Mouse (Mus musculus) heart, embryonic 11.5 days (tissue): ENCODE results near the gene Ankrd33b. TPM values are rescaled to one million over a fixed set of nuclear protein-coding genes. Genes with fewer than 3 reads are reported as not detected.

ENCODE experiments used
- ATAC-seq: fragments of 200-750 bp; cut with Nextera tagmentation; replicated peaks from 2 replicates; pipeline ENCODE4 v1.8.0; 2017; ENCODE audit warnings: moderate library complexity; ENCODE audit not compliant: insufficient number of reproducible peaks, low FRiP score, low TSS enrichment
- H3K27ac ChIP-seq: fragments of 300-500 bp; sonication (generic); 2 replicates; pipeline ENCODE4 v1.5.1; 2014; ENCODE audit warnings: mild to moderate bottlenecking, low read depth, low read length
- H3K27me3 ChIP-seq: fragments of 300-500 bp; sonication (generic); 2 replicates; pipeline ENCODE4 v1.6.1; 2014; ENCODE audit warnings: mild to moderate bottlenecking, low read length, mixed read lengths; ENCODE audit not compliant: control insufficient read depth, insufficient read depth
- H3K36me3 ChIP-seq: fragments of 300-500 bp; sonication (generic); 2 replicates; pipeline ENCODE4 v1.6.1; 2014; ENCODE audit warnings: mild to moderate bottlenecking, low read length, moderate library complexity, mixed read lengths; ENCODE audit not compliant: control insufficient read depth, insufficient read depth
- H3K4me1 ChIP-seq: fragments of 300-500 bp; sonication (generic); 2 replicates; pipeline ENCODE4 v1.6.1; 2014; ENCODE audit warnings: low read length; ENCODE audit not compliant: control insufficient read depth, insufficient read depth
- H3K4me2 ChIP-seq: fragments of 300-500 bp; sonication (generic); 2 replicates; pipeline ENCODE4 v1.6.1; 2014; ENCODE audit warnings: mild to moderate bottlenecking, moderate library complexity
- H3K4me3 ChIP-seq: fragments of 300-500 bp; sonication (generic); 2 replicates; pipeline ENCODE4 v1.5.1; 2014; ENCODE audit warnings: low read depth, low read length
- H3K9ac ChIP-seq: fragments of 300-500 bp; sonication (generic); 2 replicates; pipeline ENCODE4 v1.6.1; 2014; ENCODE audit warnings: mild to moderate bottlenecking, low read depth, low read length, moderate library complexity
- H3K9me3 ChIP-seq: fragments of 300-500 bp; sonication (generic); replicated peaks from 2 replicates; pipeline ENCODE4 v1.6.1; 2016; ENCODE audit warnings: low read length; ENCODE audit not compliant: control insufficient read depth
- WGBS: fragments of 180-500 bp; shearing (Covaris S2); extraction: QIAGEN DNeasy Blood & Tissue Kit; methylation state at CpG from one replicate; pipeline ENCODE4 v1.1.7; 2014; ENCODE audit not compliant: insufficient replicate concordance; 5-methylcytosine and 5-hydroxymethylcytosine counted together
- polyA plus RNA-seq: library from polyadenylated mRNA; unstranded; fragments of >200 nt; fragmentation: Nextera tagmentation; extraction: Ambion mirVana; gene quantifications from 2 replicates; pipeline ENCODE4 v1.2.1, GENCODE M21; 2014

The Ankrd33b gene
- polyA plus RNA-seq, 1 experiment from 2014 or later = 2.2 TPM

DNA sequence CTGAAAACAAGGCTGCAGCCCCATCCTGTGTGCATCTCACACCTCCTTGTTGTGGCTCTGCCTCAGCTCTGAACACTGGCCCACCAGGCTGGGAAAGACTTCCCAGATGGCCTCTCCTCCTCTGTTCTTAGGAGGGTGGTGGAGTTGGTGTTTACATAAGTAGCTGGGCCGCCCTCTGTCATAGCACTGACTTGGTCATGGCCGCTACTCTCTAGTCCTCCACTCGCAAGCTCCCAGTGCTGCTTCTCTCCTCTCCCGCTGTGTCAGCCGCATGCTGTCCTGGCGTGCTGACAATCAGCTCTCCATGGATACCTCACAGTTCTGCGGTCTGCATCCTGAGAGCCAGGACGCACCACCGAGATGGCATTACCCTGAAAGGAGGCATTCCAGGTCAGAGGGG is 120.5 kb downstream of the Ankrd33b start:
- H3K4me3 ChIP-seq = no peak overlapping the region
- no peaks in the 10 kb centered on the region for H3K27me3 ChIP-seq
- H3K9me3 ChIP-seq = no peaks in the 10 kb centered on the region
- ATAC-seq = no peak
- H3K4me2 ChIP-seq = no peak overlapping the region
- H3K4me1 ChIP-seq = peaks cover 17% of the 10 kb centered on the region
- H3K9ac ChIP-seq = no peak overlapping the region
- no peak overlapping the region for H3K27ac ChIP-seq
- WGBS = 43% methylated on average over 9 of the region's 9 CpGs
- peaks cover under 1% of the 10 kb centered on the region for H3K36me3 ChIP-seq

DNA sequence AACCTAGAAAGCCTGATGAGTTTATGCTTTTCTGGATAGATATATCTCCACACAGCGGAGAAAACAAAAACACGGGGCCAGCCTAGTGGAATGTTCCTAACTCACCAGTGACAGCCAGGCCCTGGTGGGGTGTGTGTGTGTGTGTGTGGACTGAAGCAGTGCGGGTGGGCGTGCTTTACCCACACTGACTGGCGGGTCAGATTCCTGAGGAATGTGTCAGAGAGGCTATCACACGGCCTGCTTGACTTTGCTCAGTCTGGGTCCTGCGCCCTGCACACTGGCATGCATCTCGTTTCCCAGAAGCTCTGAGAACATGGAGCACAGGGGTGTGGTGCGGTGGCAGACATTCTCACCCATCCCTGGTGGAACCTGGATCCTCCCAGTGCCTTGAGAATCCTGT is 121.6 kb downstream of the Ankrd33b start:
- H3K27me3 ChIP-seq = no peaks in the 10 kb centered on the region
- no peak overlapping the region for H3K27ac ChIP-seq
- no peaks in the 10 kb centered on the region for H3K9me3 ChIP-seq
- 34% methylated on average over 9 of the region's 9 CpGs for WGBS
- H3K4me2 ChIP-seq = no peak overlapping the region
- 0 out of 2 replicates have a peak, but pooled peaks have one; percentile 50 for ATAC-seq
- no peak overlapping the region for H3K9ac ChIP-seq
- peaks cover 5% of the 10 kb centered on the region for H3K36me3 ChIP-seq
- no peak overlapping the region for H3K4me3 ChIP-seq
- peaks cover 14% of the 10 kb centered on the region for H3K4me1 ChIP-seq

DNA sequence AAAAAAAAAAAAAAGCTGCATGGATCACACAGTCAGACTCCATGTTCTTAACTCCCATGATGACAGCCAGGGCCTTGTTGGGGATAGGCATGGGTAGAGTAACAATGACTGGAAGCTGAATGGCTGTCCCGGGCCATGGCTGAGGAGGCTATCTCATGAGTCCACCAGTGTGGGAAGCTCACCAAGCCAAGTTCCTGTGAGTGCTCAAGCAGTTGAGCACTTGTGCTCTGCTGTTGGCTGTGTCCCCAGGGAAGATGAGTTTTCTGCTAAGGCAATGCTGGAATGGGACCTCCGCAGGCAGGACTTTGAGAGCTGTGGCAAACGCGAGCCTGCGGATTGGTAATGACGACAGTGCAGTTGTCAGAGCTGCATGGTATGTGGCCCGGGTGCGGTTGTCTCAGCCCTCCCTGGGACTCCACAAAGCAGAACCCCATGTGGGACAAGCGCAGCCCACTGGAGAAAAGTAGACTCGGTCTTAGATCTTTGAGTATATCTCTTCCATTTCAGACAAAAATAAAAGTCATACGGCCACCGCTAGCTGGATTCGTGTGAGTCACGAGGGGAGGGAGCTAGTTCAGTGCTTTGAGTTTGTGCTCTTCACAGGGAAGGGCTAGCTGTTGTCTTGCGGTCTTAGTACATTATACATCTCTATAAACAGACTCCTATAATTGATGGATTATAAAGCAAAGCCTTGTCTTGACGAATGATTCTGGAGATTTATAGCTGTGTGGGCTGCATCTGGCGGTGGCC is 122.7 kb downstream of the Ankrd33b start:
- H3K27ac ChIP-seq = no peak overlapping the region
- no peak overlapping the region for H3K4me3 ChIP-seq
- ATAC-seq = no peak
- H3K4me1 ChIP-seq = peaks cover 14% of the 10 kb centered on the region
- WGBS = 89% methylated on average over 17 of the region's 17 CpGs
- no peaks in the 10 kb centered on the region for H3K27me3 ChIP-seq
- H3K36me3 ChIP-seq = peaks cover 5% of the 10 kb centered on the region
- H3K9ac ChIP-seq = no peak overlapping the region
- no peak overlapping the region for H3K4me2 ChIP-seq
- no peaks in the 10 kb centered on the region for H3K9me3 ChIP-seq

DNA sequence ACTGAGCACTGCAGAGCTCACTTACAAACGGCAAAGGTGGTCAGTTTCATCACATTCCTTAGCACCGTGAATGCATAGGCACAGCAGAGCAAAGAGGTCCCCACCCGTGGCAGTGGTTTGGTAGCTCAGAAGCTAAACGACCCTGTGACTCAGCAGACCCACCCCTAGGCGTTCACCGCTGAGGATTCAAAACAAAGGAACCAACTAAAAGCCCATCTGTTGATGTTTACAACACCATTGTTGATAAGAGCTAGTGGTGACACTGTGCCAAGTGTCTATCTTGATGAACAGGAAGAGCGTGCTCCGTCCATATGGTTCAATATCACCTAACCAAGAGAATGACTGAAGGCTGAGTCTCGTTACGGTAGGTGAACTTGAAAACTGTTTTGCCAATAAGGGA is 124.3 kb downstream of the Ankrd33b start:
- Histone ChIP-seq H3K9me3 (no peaks in the 10 kb centered on the region), H3K9ac (no peak overlapping the region), H3K4me2 (no peak overlapping the region), H3K27ac (no peak overlapping the region), H3K27me3 (no peaks in the 10 kb centered on the region), H3K4me3 (no peak overlapping the region), H3K36me3 (peaks cover 5% of the 10 kb centered on the region), H3K4me1 (peaks cover 17% of the 10 kb centered on the region)
- no peak for ATAC-seq
- WGBS = 65% methylated on average over 10 of the region's 10 CpGs

Other genes with a start within 250 kb of the Ankrd33b start
- gene Dap, start 143.4 kb downstream of the Ankrd33b start, polyA plus RNA-seq = 61.2 and 65.1 TPM in 2 replicates
- gene Ropn1l, start 86.0 kb upstream of the Ankrd33b start, polyA plus RNA-seq = 3.3 TPM in 2 replicates
- 31.1 and 40.9 TPM in 2 replicates for gene March6, start 163.3 kb upstream of the Ankrd33b start, polyA plus RNA-seq
- gene Cmbl, start 197.7 kb upstream of the Ankrd33b start, polyA plus RNA-seq = 6.6 and 8.5 TPM in 2 replicates
- gene Cct5, start 234.1 kb upstream of the Ankrd33b start, polyA plus RNA-seq = 455 and 458 TPM in 2 replicates
- gene Fam173b, start 234.1 kb upstream of the Ankrd33b start, polyA plus RNA-seq = 13.3 and 16.1 TPM in 2 replicates